Mouse (Mus musculus) kidney, embryonic 16.5 days (tissue): ENCODE results near the gene Edem1. TPM values are rescaled to one million over a fixed set of nuclear protein-coding genes. Genes with fewer than 3 reads are reported as not detected.
"Not testable (repeated sequence)": the region's sequence is repeated elsewhere in the genome, so short reads cannot be mapped to it uniquely, and the experiment has no call there.

ENCODE experiments used
- ATAC-seq: fragments of 200-750 bp; cut with Nextera tagmentation; 2 replicates; pipeline ENCODE4 v1.8.0; 2017; ENCODE audit warnings: moderate TSS enrichment; ENCODE audit not compliant: low FRiP score, low TSS enrichment
- H3K27ac ChIP-seq: fragments of 300-500 bp; sonication (generic); 2 replicates; pipeline ENCODE4 v1.5.1; 2014; ENCODE audit warnings: low read length
- H3K27me3 ChIP-seq: fragments of 300-500 bp; sonication (generic); 2 replicates; pipeline ENCODE4 v1.6.1; 2014; ENCODE audit warnings: low read length, control low read depth, mixed read lengths; ENCODE audit not compliant: insufficient read depth
- H3K36me3 ChIP-seq: fragments of 300-500 bp; sonication (generic); 2 replicates; pipeline ENCODE4 v1.6.1; 2014; ENCODE audit warnings: low read length, control low read depth, mixed read lengths; ENCODE audit not compliant: insufficient read depth
- H3K4me1 ChIP-seq: fragments of 300-500 bp; sonication (generic); 2 replicates; pipeline ENCODE4 v1.6.1; 2014; ENCODE audit warnings: low read length, control low read depth, mixed read lengths; ENCODE audit not compliant: insufficient read depth
- H3K4me2 ChIP-seq: fragments of 300-500 bp; sonication (generic); replicated peaks from 2 replicates; pipeline ENCODE4 v1.6.1; 2014; ENCODE audit warnings: low read depth, low read length
- H3K4me3 ChIP-seq: fragments of 300-500 bp; sonication (generic); 2 replicates; pipeline ENCODE4 v1.5.1; 2014; ENCODE audit warnings: mild to moderate bottlenecking, low read length
- H3K9ac ChIP-seq: fragments of 300-500 bp; sonication (generic); replicated peaks from 2 replicates; pipeline ENCODE4 v1.6.1; 2014; ENCODE audit warnings: low read length
- H3K9me3 ChIP-seq: fragments of 300-500 bp; sonication (generic); 2 replicates; pipeline ENCODE4 v1.6.1; 2016; ENCODE audit warnings: low read length, control low read depth
- WGBS: fragments of 180-500 bp; shearing (Covaris S2); extraction: QIAGEN DNeasy Blood & Tissue Kit; methylation state at CpG from one replicate; pipeline ENCODE4 v1.1.7; 2014; 5-methylcytosine and 5-hydroxymethylcytosine counted together
- polyA plus RNA-seq: library from polyadenylated mRNA; unstranded; fragments of >200 nt; fragmentation: Nextera tagmentation; extraction: Ambion mirVana; gene quantifications from 2 replicates; pipeline ENCODE4 v1.2.1, GENCODE M21; 2015

The Edem1 gene
- polyA plus RNA-seq, 1 experiment from 2014 or later, result 18.8 TPM

DNA sequence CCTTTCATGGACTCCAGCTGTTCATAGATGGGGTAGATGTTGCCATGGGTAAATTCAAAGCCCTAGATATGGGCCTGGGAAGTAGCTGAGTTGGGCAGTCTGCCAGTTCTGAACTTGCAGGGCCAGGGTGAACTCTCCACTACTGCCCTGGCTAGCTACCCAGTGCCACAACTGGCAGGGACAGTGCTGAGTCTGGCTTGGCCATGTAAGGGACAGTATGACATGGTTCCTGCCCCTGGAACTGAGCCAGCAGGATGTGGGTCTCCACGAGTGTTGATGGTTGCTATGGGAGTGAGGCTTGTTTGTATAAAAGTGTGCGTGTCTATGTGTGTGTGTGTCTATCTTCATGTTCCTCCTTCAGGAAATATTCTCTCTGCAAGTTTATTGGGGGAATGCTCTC is 34.1 kb downstream of the Edem1 start:
- Histone ChIP-seq H3K27ac (no peak overlapping the region), H3K9ac (no peak overlapping the region), H3K27me3 (no peaks in the 10 kb centered on the region), H3K36me3 (peaks cover 8% of the 10 kb centered on the region; the same call in 1 of the 2 replicates), H3K4me3 (no peak overlapping the region), H3K9me3 (peaks cover 11% of the 10 kb centered on the region), H3K4me1 (no peaks in the 10 kb centered on the region), H3K4me2 (no peak overlapping the region)
- WGBS, result 77% methylated on average over 2 of the region's 2 CpGs
- peak; percentile 59; the same call in 1 of the 2 replicates for ATAC-seq

DNA sequence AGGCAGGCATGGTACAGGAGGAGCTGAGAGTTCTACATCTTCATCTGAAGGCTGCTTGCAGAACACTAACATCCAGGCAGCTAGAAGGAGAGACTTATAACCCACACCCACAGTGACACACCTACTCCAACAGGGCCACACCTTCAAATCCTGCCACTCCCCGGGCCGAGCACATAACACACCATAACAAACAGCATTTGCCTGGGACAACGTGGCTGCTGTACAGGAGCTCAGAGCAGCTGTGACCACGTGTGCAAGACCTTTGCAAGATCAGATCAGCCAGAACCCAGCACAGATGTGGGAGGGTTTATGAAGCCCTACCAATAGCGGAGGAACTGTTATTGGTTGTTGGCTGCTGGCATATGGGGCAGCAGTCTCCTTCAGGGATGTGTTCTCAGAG is 37.9 kb downstream of the Edem1 start:
- H3K27me3 ChIP-seq, result no peaks in the 10 kb centered on the region
- peaks cover 11% of the 10 kb centered on the region for H3K9me3 ChIP-seq
- ATAC-seq, result no peak
- no peak overlapping the region for H3K4me3 ChIP-seq
- 0 out of 2 replicates have a peak, but pooled peaks cover 2% of the 10 kb centered on the region for H3K36me3 ChIP-seq
- no peak overlapping the region for H3K9ac ChIP-seq
- H3K4me2 ChIP-seq, result no peak overlapping the region
- 73% methylated on average over 5 of the region's 5 CpGs for WGBS
- H3K27ac ChIP-seq, result no peak overlapping the region
- H3K4me1 ChIP-seq, result no peaks in the 10 kb centered on the region

DNA sequence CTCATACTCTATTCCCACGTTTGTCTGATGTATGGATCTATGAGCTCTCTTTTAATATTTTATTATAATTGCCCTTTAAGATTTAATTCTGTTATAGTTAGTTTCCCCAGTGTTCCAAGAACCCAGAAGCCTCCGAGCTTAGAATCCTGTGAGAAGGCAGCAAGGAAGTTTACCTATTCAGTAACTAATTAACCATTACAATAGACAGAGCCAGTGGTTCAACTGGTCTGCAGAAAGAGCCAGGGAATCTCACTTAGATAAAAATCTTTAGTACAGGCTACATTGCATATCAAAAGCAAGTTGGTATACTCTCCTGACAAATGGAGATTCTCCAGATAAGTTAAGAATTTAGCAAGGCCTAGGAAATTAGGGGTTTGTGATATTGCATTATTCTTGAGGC is 40.6 kb downstream of the Edem1 start:
- not testable (repeated sequence) for H3K9me3 ChIP-seq, ATAC-seq

DNA sequence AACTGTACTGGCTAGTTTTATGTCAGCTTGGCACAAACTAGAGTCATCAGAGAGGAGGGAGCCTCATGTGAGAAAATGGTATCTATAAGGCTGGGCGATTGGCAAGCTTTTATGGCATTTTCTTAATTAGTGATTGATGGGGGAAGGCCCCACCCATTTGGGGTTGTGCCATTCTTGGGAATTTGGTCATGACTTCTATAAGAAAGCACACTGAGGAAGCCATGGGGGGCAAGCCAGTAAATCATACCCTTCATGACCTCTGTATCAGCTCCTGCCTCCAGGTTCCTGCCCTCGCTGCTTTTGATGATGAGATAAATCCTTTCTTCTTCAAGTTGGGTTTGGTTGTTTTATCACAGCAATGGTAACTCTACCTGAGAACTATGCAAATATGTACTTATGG is 42.0 kb downstream of the Edem1 start:
- ATAC-seq, result no peak
- H3K9ac ChIP-seq, result no peak overlapping the region
- WGBS, result 85% methylated on average over 2 of the region's 2 CpGs

More for the DNA sequence above, 40.6 kb downstream of the Edem1 start:
- H3K27me3 ChIP-seq, H3K27ac ChIP-seq, H3K4me1 ChIP-seq, H3K36me3 ChIP-seq, H3K4me3 ChIP-seq, H3K9ac ChIP-seq, H3K4me2 ChIP-seq: not testable (repeated sequence)
- WGBS, result 49% methylated on average over 2 of the region's 2 CpGs

DNA sequence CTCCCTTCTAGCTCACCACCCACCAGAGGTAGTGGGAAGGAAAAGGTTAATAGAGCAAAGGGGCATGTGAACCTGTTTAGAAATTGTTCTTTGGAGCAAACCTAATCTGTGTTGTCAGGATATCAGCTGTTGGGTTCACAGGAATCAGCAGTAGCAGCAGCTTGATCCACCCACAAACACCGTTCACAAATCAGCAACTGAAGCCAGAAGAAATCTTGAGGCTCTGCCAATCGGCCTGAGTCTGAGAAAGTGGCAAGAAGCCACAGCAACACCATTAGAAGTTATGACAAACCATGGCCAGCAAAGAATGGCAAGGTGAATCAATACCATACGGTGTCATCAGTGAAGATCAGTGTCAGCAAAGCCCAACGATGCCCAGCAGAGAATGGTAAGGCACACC is 42.8 kb downstream of the Edem1 start:
- Histone ChIP-seq H3K27me3 (no peaks in the 10 kb centered on the region), H3K9me3 (no peaks in the 10 kb centered on the region), H3K27ac (no peak overlapping the region), H3K4me3 (no peak overlapping the region), H3K4me1 (no peaks in the 10 kb centered on the region), H3K36me3 (no peaks in the 10 kb centered on the region), H3K9ac (no peak overlapping the region), H3K4me2 (no peak overlapping the region)
- ATAC-seq, result no peak
- 88% methylated on average over 4 of the region's 4 CpGs for WGBS

More for the DNA sequence above, 42.0 kb downstream of the Edem1 start:
- Histone ChIP-seq H3K4me2 (no peak overlapping the region), H3K4me3 (no peak overlapping the region), H3K36me3 (no peaks in the 10 kb centered on the region), H3K27ac (no peak overlapping the region), H3K9me3 (no peaks in the 10 kb centered on the region), H3K4me1 (no peaks in the 10 kb centered on the region), H3K27me3 (no peaks in the 10 kb centered on the region)

DNA sequence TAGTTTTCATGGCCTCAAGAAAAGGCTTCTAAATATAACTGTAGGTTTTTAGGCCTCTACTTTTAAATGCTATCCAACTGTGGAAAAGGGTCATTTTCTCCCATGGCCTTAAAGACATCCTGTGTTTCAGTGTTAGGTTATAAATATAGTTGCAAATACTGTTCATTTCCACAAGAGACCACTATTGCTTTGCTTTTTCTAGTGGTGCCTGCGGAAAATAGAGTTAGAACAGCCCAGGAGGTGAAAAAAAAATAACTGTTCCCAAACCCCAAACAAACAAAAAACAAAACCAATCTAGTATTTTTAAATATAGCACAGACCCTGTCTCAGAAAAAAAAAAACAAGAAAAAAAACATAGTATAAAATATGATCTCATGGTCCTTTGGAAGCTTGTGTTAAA is 46.9 kb downstream of the Edem1 start:
- H3K9me3 ChIP-seq, result peaks cover 9% of the 10 kb centered on the region; the same call in 1 of the 2 replicates
- 53% methylated on average over 1 of the region's 1 CpGs for whole genome bisulfite sequencing
- no peak overlapping the region for H3K4me3 ChIP-seq
- H3K27ac ChIP-seq, result no peak overlapping the region
- H3K9ac ChIP-seq, result no peak overlapping the region
- H3K27me3 ChIP-seq, result no peaks in the 10 kb centered on the region
- no peaks in the 10 kb centered on the region for H3K4me1 ChIP-seq
- no peak for ATAC-seq
- H3K36me3 ChIP-seq, result no peaks in the 10 kb centered on the region
- H3K4me2 ChIP-seq, result no peak overlapping the region

DNA sequence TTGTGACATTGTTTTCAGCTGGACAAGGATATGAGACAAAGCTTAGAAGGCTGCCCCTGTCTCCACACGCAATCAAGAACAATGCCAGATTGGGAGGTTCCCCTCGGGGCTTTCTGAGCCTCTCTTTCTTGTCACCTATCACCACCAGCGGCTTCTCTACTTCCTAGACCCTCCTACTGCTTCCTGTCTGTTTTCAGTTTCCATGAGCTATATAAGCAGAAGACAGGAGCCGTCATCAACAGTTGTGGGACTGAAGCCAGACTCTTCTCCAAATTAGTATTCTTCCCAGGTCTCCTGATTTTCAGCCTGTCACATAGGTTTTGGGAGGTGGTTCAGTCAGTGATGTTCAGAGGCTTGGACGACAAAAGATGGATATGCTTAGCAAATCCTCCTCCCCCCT is 47.6 kb downstream of the Edem1 start:
- Histone ChIP-seq H3K4me2 (peak overlapping the region; percentile 26; the same call in 1 of the 2 replicates), H3K4me3 (no peak overlapping the region), H3K9ac (no peak overlapping the region), H3K9me3 (peaks cover 10% of the 10 kb centered on the region), H3K27me3 (no peaks in the 10 kb centered on the region), H3K36me3 (no peaks in the 10 kb centered on the region), H3K4me1 (no peaks in the 10 kb centered on the region), H3K27ac (peak overlapping the region; percentile 8)
- WGBS, result 36% methylated on average over 5 of the region's 5 CpGs
- no peak for ATAC-seq

DNA sequence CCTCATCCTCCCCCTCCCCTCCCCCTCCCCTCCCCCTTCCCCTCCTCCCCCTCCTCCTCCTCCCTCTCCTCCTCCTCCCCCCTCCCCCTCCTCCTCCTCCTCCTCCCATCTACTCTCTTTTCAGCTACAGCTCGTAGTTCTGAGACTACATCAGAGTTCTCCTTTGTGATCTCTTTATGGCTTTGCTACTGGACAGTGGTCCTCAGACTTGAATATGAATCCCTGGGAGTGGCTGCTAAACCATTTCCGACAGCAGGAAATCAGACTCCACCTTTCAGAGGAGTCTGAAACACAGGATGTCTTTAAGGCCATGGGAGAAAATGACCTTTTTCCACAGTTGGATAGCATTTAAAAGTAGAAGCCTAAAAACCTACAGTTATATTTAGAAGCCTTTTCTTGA is 48.0 kb downstream of the Edem1 start:
- Histone ChIP-seq H3K27me3 (no peaks in the 10 kb centered on the region), H3K9me3 (peaks cover 14% of the 10 kb centered on the region), H3K27ac (0 out of 2 replicates have a peak overlapping the region, but pooled peaks have one; percentile 13), H3K9ac (no peak overlapping the region), H3K4me1 (no peaks in the 10 kb centered on the region), H3K4me2 (no peak overlapping the region), H3K4me3 (no peak overlapping the region), H3K36me3 (no peaks in the 10 kb centered on the region)
- WGBS, result 43% methylated on average over 1 of the region's 2 CpGs
- ATAC-seq, result no peak

DNA sequence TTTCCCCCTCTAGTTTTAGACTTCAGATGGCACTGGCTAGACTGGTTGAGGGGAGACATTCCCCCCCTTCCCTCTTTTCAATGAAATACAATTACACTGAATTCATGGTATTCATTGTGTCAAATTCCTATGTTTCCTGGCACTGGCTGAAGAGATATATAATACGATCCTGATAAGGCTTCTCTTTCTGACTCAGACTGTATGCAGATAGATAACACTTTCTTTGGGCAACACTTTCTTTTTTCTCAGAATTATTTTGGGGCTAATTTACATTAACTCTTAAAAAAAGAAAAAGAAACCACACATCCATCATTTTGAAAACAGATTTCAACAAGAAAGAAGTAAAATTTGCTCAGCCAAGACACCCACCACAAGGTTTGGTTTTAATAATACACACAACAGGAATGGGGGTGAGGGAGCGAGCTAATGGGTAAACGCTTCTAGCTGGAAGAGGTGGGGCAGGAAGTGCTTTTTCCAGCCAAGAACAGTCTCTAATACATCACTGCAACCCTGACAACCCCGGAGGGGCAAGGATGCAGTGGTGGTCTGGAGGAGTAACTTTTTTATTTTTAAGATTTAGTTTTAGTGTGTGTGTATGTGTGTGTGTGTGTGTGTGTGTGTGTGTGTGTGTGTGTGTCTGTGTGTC is 52.0 kb downstream of the Edem1 start:
- H3K27ac ChIP-seq, result no peak overlapping the region

DNA sequence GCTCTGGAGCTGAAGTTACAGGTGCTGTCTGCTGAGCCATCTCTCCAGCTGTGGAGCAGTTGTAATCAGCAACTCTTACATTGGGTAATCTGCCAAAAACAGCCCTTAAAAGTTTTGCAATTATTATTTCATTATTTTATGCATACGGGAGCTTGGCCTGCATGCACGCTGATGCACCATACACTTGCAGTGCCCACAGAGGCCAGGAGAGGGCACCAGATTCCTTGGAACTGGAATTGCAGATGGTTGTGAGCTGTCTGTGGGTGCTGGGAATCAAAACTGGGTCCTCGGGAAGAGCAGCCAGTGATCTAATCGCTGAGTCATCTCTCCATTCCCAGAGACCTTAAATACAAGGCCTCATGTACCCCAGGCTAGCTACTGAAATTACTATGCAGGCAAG is 52.6 kb downstream of the Edem1 start:
- 92% methylated on average over 4 of the region's 4 CpGs for WGBS

More for the DNA sequence above, 52.0 kb downstream of the Edem1 start:
- no peak overlapping the region for H3K4me2 ChIP-seq
- H3K4me1 ChIP-seq, result peaks cover 5% of the 10 kb centered on the region; the same call in 1 of the 2 replicates
- peaks cover 14% of the 10 kb centered on the region for H3K9me3 ChIP-seq
- whole genome bisulfite sequencing, result 65% methylated on average over 4 of the region's 4 CpGs
- H3K4me3 ChIP-seq, result no peak overlapping the region
- ATAC-seq, result no peak
- H3K9ac ChIP-seq, result no peak overlapping the region
- no peaks in the 10 kb centered on the region for H3K36me3 ChIP-seq
- no peaks in the 10 kb centered on the region for H3K27me3 ChIP-seq

More for the DNA sequence above, 52.6 kb downstream of the Edem1 start:
- peaks cover 14% of the 10 kb centered on the region for H3K9me3 ChIP-seq
- H3K4me1 ChIP-seq, result peaks cover 5% of the 10 kb centered on the region; the same call in 1 of the 2 replicates
- H3K36me3 ChIP-seq, result no peaks in the 10 kb centered on the region
- H3K27ac ChIP-seq, result no peak overlapping the region
- H3K4me3 ChIP-seq, result no peak overlapping the region
- H3K4me2 ChIP-seq, result no peak overlapping the region
- H3K27me3 ChIP-seq, result no peaks in the 10 kb centered on the region
- no peak overlapping the region for H3K9ac ChIP-seq
- no peak for ATAC-seq
